Mouse (Mus musculus) hindlimb bud, embryonic 11.5 days (tissue): Measurements from ENCODE around the gene Ptger4.
"Not testable (repeated sequence)": the region's sequence is repeated elsewhere in the genome, so short reads cannot be mapped to it uniquely, and the experiment has no call there.

Experiments used
- DNase-seq: peaks from one replicate; pipeline ENCODE4 v3.0.0-alpha.2; 2012; ENCODE audit warnings: low read depth, low spot score; ENCODE audit errors: extremely low spot score

Gene Ptger4

GRCm38 (mm10) chr15:5238553-5238952 is 5.4 kb downstream of the Ptger4 start:
- no peak for DNase-seq

GRCm38 (mm10) chr15:5238073-5238472 is 5.9 kb downstream of the Ptger4 start:
- no peak for DNase-seq

- no peak for DNase-seq
Measured at GRCm38 (mm10) chr15:5237012-5237660, 6.9 kb downstream of the Ptger4 start.

- peak; percentile 41 for DNase-seq
Measured at GRCm38 (mm10) chr15:5236538-5236937, 7.4 kb downstream of the Ptger4 start.

GRCm38 (mm10) chr15:5235527-5235926 is 8.5 kb downstream of the Ptger4 start:
- DNase-seq: no peak

- DNase-seq: no peak
Measured at GRCm38 (mm10) chr15:5234659-5235058, 9.3 kb downstream of the Ptger4 start.

GRCm38 (mm10) chr15:5230746-5231145 is 13.2 kb downstream of the Ptger4 start:
- DNase-seq: not testable (repeated sequence)

- no peak for DNase-seq
Measured at GRCm38 (mm10) chr15:5220491-5220890, 23.5 kb downstream of the Ptger4 start.

GRCm38 (mm10) chr15:5209116-5209515 is 34.9 kb downstream of the Ptger4 start:
- DNase-seq: no peak

GRCm38 (mm10) chr15:5205222-5205621 is 38.8 kb downstream of the Ptger4 start:
- no peak for DNase-seq

- DNase-seq: no peak
Measured at GRCm38 (mm10) chr15:5196691-5197090, 47.3 kb downstream of the Ptger4 start.

GRCm38 (mm10) chr15:5195987-5196514 is 47.9 kb downstream of the Ptger4 start:
- no peak for DNase-seq

GRCm38 (mm10) chr15:5194931-5195330 is 49.1 kb downstream of the Ptger4 start:
- no peak for DNase-seq

- no peak for DNase-seq
Measured at GRCm38 (mm10) chr15:5194446-5194845, 49.5 kb downstream of the Ptger4 start.

GRCm38 (mm10) chr15:5193833-5194232 is 50.2 kb downstream of the Ptger4 start:
- DNase-seq: no peak

- DNase-seq: no peak
Measured at GRCm38 (mm10) chr15:5189504-5190093, 54.4 kb downstream of the Ptger4 start.

GRCm38 (mm10) chr15:5188029-5188428 is 56.0 kb downstream of the Ptger4 start:
- no peak for DNase-seq

- no peak for DNase-seq
Measured at GRCm38 (mm10) chr15:5187116-5187515, 56.9 kb downstream of the Ptger4 start.

GRCm38 (mm10) chr15:5186293-5186675 is 57.7 kb downstream of the Ptger4 start:
- DNase-seq: no peak

- peak; percentile 39 for DNase-seq
Measured at GRCm38 (mm10) chr15:5185366-5186292, 58.4 kb downstream of the Ptger4 start, which contains the start of gene Ttc33. Ttc33 (plus strand) TSS chr15:5185525.

- DNase-seq: no peak
Measured at GRCm38 (mm10) chr15:5184668-5185330, 59.2 kb downstream of the Ptger4 start.
